Mouse (Mus musculus) C2C12 (cell line): ENCODE measurements around the gene Opa1.

ENCODE experiments used
- CTCF ChIP-seq: IDR thresholded peaks from one replicate; pipeline ENCODE4 v1.5.1; 2011; ENCODE audit not compliant: control insufficient read depth, insufficient read depth, insufficient read length
- FOSL1 ChIP-seq: IDR thresholded peaks from one replicate; pipeline ENCODE4 v1.8.0; 2011; ENCODE audit warnings: mild to moderate bottlenecking, low read length; ENCODE audit not compliant: poor library complexity, insufficient read depth, severe bottlenecking

DNA sequence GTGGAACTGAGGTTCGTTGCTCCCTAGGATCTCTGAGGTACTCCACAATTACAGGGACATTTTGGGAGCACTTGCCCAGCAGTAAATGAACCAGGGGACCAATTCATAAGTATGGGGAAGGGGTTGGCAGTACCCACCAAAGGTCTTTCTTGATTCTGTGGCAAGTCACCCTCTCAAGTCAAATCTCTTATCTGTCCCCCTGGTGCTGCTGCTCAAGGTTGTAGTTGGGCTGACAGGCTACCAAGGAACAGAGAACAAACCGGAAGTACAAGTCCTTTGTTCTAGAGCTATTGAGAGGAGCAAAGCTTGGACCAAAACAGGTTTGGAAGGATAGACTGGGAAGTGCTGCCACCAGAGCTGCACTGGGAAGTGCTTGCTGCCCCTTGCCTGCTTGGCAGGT lies 105.0 kb downstream of the Opa1 start:
- TF ChIP-seq CTCF, result no peak
- TF ChIP-seq FOSL1, result no peak
